Mouse (Mus musculus) spleen, adult 2 months (tissue): Measurements from ENCODE around the gene Ces2a.

Source experiments
- CTCF ChIP-seq: fragments of 200-500 bp; IDR thresholded peaks from 2 replicates; pipeline ENCODE4 v1.5.1; 2011; ENCODE audit warnings: mild to moderate bottlenecking, inconsistent platforms; ENCODE audit not compliant: insufficient read depth, insufficient read length, insufficient replicate concordance; ENCODE audit errors: extremely low read depth
- POLR2A ChIP-seq: fragments of 200-500 bp; IDR thresholded peaks from 2 replicates; pipeline ENCODE4 v1.6.1; 2011; ENCODE audit warnings: low read depth, low read length, inconsistent platforms

DNA sequence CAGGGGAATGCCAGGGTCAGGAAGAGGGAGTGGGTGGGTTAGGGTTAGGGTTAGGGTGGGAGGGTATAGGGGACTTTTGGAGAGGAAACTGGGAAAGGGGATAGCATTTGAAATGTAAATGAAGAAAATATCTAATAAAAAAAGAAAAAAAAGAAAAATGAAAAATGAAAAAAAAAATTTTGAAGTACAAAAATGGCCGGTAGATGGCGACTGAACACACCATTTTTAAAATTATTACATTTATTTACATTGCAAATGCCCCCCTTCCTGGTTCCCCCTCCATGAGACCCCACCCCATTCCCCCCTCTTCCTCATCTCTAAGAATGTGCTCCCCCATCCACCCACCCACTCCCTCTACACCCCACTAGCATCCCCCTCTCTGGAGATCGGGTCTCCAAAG is 9.6 kb downstream of the Ces2a start:
- no peak for TF ChIP-seq CTCF
- no peak for TF ChIP-seq POLR2A
